Mouse (Mus musculus): Measurements from ENCODE around the gene Bcl11a. TPM values are rescaled to one million over a fixed set of nuclear protein-coding genes. Genes with fewer than 3 reads are reported as not detected.

Bcl11a gene
- polyA plus RNA-seq, 1 experiment from 2014 or later, result 101 TPM

DNA sequence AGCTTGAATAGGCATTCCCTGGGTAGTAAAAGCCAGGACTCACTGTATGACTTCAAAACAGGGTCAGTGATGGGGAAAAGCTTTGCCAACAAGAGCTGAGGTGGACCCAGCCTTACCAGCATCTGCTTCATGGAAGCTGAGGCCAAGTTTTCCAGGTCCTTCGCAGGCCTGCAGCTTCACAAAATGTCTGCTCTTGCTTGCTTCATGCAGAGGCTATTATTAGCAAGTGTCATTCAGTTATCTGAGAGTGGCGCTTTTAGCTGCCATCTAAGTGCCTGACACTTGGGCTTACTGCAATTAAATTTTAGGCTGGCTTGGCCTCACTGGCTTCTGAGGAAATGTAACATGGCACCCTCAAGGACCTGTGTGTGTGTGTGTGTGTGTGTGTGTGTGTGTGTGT lies 32.3 kb downstream of the Bcl11a start:
- Histone ChIP-seq H3K4me2 (ENCODE audit: low read depth, low read length, severe bottlenecking) (no peak overlapping the region), H3K4me1 (replicated peaks; ENCODE audit: control insufficient read depth, insufficient read depth, low read length) (peaks cover 3% of the 10 kb centered on the region; the same call in 1 of the 2 replicates), H3K9ac (ENCODE audit: low read length) (no peak overlapping the region), H3K4me3 (ENCODE audit: low read depth, low read length) (no peak overlapping the region), H3K36me3 (ENCODE audit: control insufficient read depth, insufficient read depth, low read length) (no peaks in the 10 kb centered on the region), H3K27ac (ENCODE audit: low read depth, low read length) (no peak overlapping the region), H3K27me3 (ENCODE audit: control insufficient read depth, insufficient read depth, low read length) (no peaks in the 10 kb centered on the region), H3K9me3 (ENCODE audit: control insufficient read depth, low read length) (no peaks in the 10 kb centered on the region)
- DNase-seq (ENCODE audit: low spot score), result no peak
- WGBS, result 82% methylated on average over 2 of the region's 2 CpGs
- 0 out of 2 replicates have a peak, but pooled peaks have one; percentile 15 for ATAC-seq (replicated peaks; ENCODE audit: low FRiP score)

- Histone ChIP-seq H3K4me2 (ENCODE audit: low read depth, low read length, severe bottlenecking) (no peak overlapping the region), H3K4me1 (replicated peaks; ENCODE audit: control insufficient read depth, insufficient read depth, low read length) (peaks cover 3% of the 10 kb centered on the region; the same call in 1 of the 2 replicates), H3K27me3 (ENCODE audit: control insufficient read depth, insufficient read depth, low read length) (no peaks in the 10 kb centered on the region), H3K9ac (ENCODE audit: low read length) (no peak overlapping the region), H3K4me3 (ENCODE audit: low read depth, low read length) (no peak overlapping the region), H3K36me3 (ENCODE audit: control insufficient read depth, insufficient read depth, low read length) (no peaks in the 10 kb centered on the region), H3K27ac (ENCODE audit: low read depth, low read length) (no peak overlapping the region), H3K9me3 (ENCODE audit: control insufficient read depth, low read length) (no peaks in the 10 kb centered on the region)
- no peak for DNase-seq (ENCODE audit: low spot score)
- ATAC-seq (replicated peaks; ENCODE audit: low FRiP score), result no peak
- 71% methylated on average over 6 of the region's 6 CpGs for WGBS
Observed at GRCm38 (mm10) chr11:24111720-24112119, 33.9 kb downstream of the Bcl11a start.

GRCm38 (mm10) chr11:24115017-24115752 lies 37.3 kb downstream of the Bcl11a start:
- Histone ChIP-seq H3K4me3 (ENCODE audit: low read depth, low read length) (no peak overlapping the region), H3K36me3 (ENCODE audit: control insufficient read depth, insufficient read depth, low read length) (no peaks in the 10 kb centered on the region), H3K4me2 (ENCODE audit: low read depth, low read length, severe bottlenecking) (no peak overlapping the region), H3K27ac (ENCODE audit: low read depth, low read length) (no peak overlapping the region), H3K4me1 (replicated peaks; ENCODE audit: control insufficient read depth, insufficient read depth, low read length) (no peaks in the 10 kb centered on the region; the same call in 1 of the 2 replicates), H3K9ac (ENCODE audit: low read length) (no peak overlapping the region), H3K9me3 (ENCODE audit: control insufficient read depth, low read length) (no peaks in the 10 kb centered on the region), H3K27me3 (ENCODE audit: control insufficient read depth, insufficient read depth, low read length) (no peaks in the 10 kb centered on the region)
- no peak for ATAC-seq (replicated peaks; ENCODE audit: low FRiP score)
- no peak for DNase-seq (ENCODE audit: low spot score)
- WGBS, result 83% methylated on average over 12 of the region's 12 CpGs

DNA sequence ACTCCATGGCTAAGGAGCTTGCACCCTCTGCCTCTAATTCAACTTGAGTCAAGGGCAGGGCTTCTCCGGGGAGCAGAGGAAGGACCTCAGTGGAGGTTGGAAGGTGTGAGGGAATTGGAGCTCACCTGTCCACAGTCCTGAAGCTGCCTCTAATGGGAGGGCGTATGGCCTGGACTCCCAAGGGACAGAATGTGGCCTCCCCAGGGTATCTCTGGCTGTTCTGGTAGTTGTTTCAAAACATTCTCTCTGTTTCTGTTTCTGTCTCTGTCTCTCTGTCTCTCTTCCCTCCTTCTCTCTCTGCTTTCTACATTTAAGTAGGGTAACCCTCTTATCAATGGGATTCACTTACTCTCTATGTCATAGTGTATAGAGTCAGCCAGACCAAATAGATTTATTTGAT lies 38.2 kb downstream of the Bcl11a start:
- 93% methylated on average over 2 of the region's 2 CpGs for WGBS
- H3K27ac ChIP-seq (ENCODE audit: low read depth, low read length), result no peak overlapping the region
- H3K36me3 ChIP-seq (ENCODE audit: control insufficient read depth, insufficient read depth, low read length), result no peaks in the 10 kb centered on the region
- no peaks in the 10 kb centered on the region; the same call in 1 of the 2 replicates for H3K4me1 ChIP-seq (replicated peaks; ENCODE audit: control insufficient read depth, insufficient read depth, low read length)
- ATAC-seq (replicated peaks; ENCODE audit: low FRiP score) (no peak), DNase-seq (ENCODE audit: low spot score) (no peak)
- no peaks in the 10 kb centered on the region for H3K9me3 ChIP-seq (ENCODE audit: control insufficient read depth, low read length)
- H3K9ac ChIP-seq (ENCODE audit: low read length), result no peak overlapping the region
- no peaks in the 10 kb centered on the region for H3K27me3 ChIP-seq (ENCODE audit: control insufficient read depth, insufficient read depth, low read length)
- H3K4me2 ChIP-seq (ENCODE audit: low read depth, low read length, severe bottlenecking), result no peak overlapping the region
- no peak overlapping the region for H3K4me3 ChIP-seq (ENCODE audit: low read depth, low read length)

GRCm38 (mm10) chr11:24116582-24117318 lies 38.9 kb downstream of the Bcl11a start:
- ATAC-seq (replicated peaks; ENCODE audit: low FRiP score) (no peak), DNase-seq (ENCODE audit: low spot score) (no peak)
- Histone ChIP-seq H3K27me3 (ENCODE audit: control insufficient read depth, insufficient read depth, low read length) (no peaks in the 10 kb centered on the region), H3K36me3 (ENCODE audit: control insufficient read depth, insufficient read depth, low read length) (no peaks in the 10 kb centered on the region), H3K9ac (ENCODE audit: low read length) (no peak overlapping the region), H3K27ac (ENCODE audit: low read depth, low read length) (no peak overlapping the region), H3K4me1 (replicated peaks; ENCODE audit: control insufficient read depth, insufficient read depth, low read length) (no peaks in the 10 kb centered on the region; the same call in 1 of the 2 replicates), H3K4me3 (ENCODE audit: low read depth, low read length) (no peak overlapping the region), H3K4me2 (ENCODE audit: low read depth, low read length, severe bottlenecking) (no peak overlapping the region), H3K9me3 (ENCODE audit: control insufficient read depth, low read length) (no peaks in the 10 kb centered on the region)
- WGBS, result 86% methylated on average over 7 of the region's 7 CpGs

DNA sequence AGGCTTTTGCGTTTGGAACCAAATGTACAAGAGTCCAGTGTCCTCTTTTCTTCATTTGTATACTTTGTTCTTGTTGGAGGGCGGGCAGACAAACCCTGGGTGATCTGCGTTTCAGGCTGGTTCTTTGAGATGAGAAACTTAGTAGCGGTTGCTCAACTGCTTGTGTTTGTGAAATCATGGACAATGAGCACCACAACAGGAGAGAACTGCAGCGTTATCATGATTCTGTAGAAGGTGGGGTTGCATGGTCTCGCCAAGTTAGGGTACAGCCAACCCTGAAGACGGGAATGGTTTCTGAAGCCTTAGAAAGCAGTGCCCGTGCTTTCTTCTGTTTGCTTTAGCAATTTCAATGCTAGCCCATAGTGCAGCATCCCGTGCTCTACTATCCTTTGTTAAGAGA lies 43.3 kb downstream of the Bcl11a start:
- no peak overlapping the region for H3K4me3 ChIP-seq (ENCODE audit: low read depth, low read length)
- no peaks in the 10 kb centered on the region for H3K27me3 ChIP-seq (ENCODE audit: control insufficient read depth, insufficient read depth, low read length)
- no peak for DNase-seq (ENCODE audit: low spot score)
- no peaks in the 10 kb centered on the region for H3K4me1 ChIP-seq (replicated peaks; ENCODE audit: control insufficient read depth, insufficient read depth, low read length)
- no peak overlapping the region for H3K4me2 ChIP-seq (ENCODE audit: low read depth, low read length, severe bottlenecking)
- no peak overlapping the region for H3K9ac ChIP-seq (ENCODE audit: low read length)
- ATAC-seq (replicated peaks; ENCODE audit: low FRiP score), result no peak
- 87% methylated on average over 9 of the region's 9 CpGs for WGBS
- H3K27ac ChIP-seq (ENCODE audit: low read depth, low read length), result no peak overlapping the region
- no peaks in the 10 kb centered on the region for H3K9me3 ChIP-seq (ENCODE audit: control insufficient read depth, low read length)
- no peaks in the 10 kb centered on the region for H3K36me3 ChIP-seq (ENCODE audit: control insufficient read depth, insufficient read depth, low read length)

DNA sequence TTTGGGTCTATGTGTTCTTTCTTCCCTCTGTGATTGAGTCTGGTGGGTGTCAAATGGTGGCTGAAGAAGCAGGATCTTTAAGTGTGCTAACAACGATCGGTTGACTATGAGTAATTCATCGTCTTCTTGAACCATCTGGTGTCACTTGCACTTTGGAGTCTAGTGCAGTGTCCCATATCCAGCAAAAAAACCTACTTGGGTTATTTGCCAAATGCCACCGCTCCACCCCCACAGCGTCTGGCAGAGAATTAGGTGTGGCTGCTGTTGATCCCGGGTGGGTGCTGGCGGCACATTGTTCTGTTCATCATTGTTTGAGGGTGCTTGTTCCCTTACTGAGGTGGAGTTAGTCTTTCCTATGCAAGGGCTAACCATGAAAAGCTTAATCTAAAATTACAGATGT lies 45.0 kb downstream of the Bcl11a start:
- Histone ChIP-seq H3K36me3 (ENCODE audit: control insufficient read depth, insufficient read depth, low read length) (no peaks in the 10 kb centered on the region), H3K4me2 (ENCODE audit: low read depth, low read length, severe bottlenecking) (no peak overlapping the region), H3K9ac (ENCODE audit: low read length) (no peak overlapping the region), H3K4me3 (ENCODE audit: low read depth, low read length) (no peak overlapping the region), H3K4me1 (replicated peaks; ENCODE audit: control insufficient read depth, insufficient read depth, low read length) (peaks cover 1% of the 10 kb centered on the region; the same call in 1 of the 2 replicates), H3K27ac (ENCODE audit: low read depth, low read length) (no peak overlapping the region), H3K27me3 (ENCODE audit: control insufficient read depth, insufficient read depth, low read length) (no peaks in the 10 kb centered on the region), H3K9me3 (ENCODE audit: control insufficient read depth, low read length) (no peaks in the 10 kb centered on the region)
- ATAC-seq (replicated peaks; ENCODE audit: low FRiP score) (no peak), DNase-seq (ENCODE audit: low spot score) (no peak)
- WGBS, result 94% methylated on average over 7 of the region's 7 CpGs

- Histone ChIP-seq H3K27ac (ENCODE audit: low read depth, low read length) (no peak overlapping the region), H3K4me1 (replicated peaks; ENCODE audit: control insufficient read depth, insufficient read depth, low read length) (peaks cover 2% of the 10 kb centered on the region; the same call in 1 of the 2 replicates), H3K4me2 (ENCODE audit: low read depth, low read length, severe bottlenecking) (no peak overlapping the region), H3K9ac (ENCODE audit: low read length) (no peak overlapping the region), H3K36me3 (ENCODE audit: control insufficient read depth, insufficient read depth, low read length) (no peaks in the 10 kb centered on the region), H3K4me3 (ENCODE audit: low read depth, low read length) (no peak overlapping the region), H3K9me3 (ENCODE audit: control insufficient read depth, low read length) (no peaks in the 10 kb centered on the region), H3K27me3 (ENCODE audit: control insufficient read depth, insufficient read depth, low read length) (no peaks in the 10 kb centered on the region)
- ATAC-seq (replicated peaks; ENCODE audit: low FRiP score) (no peak), DNase-seq (ENCODE audit: low spot score) (no peak)
- WGBS, result 87% methylated on average over 2 of the region's 2 CpGs
Observed at GRCm38 (mm10) chr11:24123991-24124390, 46.1 kb downstream of the Bcl11a start.
